Mouse (Mus musculus) hindbrain, embryonic 11.5 days (tissue): ENCODE results near the gene Tcam1. TPM values are rescaled to one million over a fixed set of nuclear protein-coding genes. Genes with fewer than 3 reads are reported as not detected.
A peak's percentile ranks its signal among the peaks of the same experiment; 100 is the strongest.

Experiments used
- ATAC-seq: fragments of 200-750 bp; cut with Nextera tagmentation; 2 replicates; pipeline ENCODE4 v1.8.0; 2017; ENCODE audit warnings: mild to moderate bottlenecking, moderate TSS enrichment, moderate library complexity; ENCODE audit not compliant: low FRiP score
- DNase-seq: peaks from one replicate; pipeline ENCODE4 v3.0.0-alpha.2; 2015; ENCODE audit warnings: low spot score
- H3K27ac ChIP-seq: fragments of 300-500 bp; sonication (generic); 2 replicates; pipeline ENCODE4 v1.5.1; 2014; ENCODE audit warnings: mild to moderate bottlenecking, low read depth, low read length
- H3K27me3 ChIP-seq: fragments of 300-500 bp; sonication (generic); 2 replicates; pipeline ENCODE4 v1.6.1; 2014; ENCODE audit warnings: mild to moderate bottlenecking, low read length, moderate library complexity, mixed read lengths; ENCODE audit not compliant: control insufficient read depth, insufficient read depth
- H3K36me3 ChIP-seq: fragments of 300-500 bp; sonication (generic); 2 replicates; pipeline ENCODE4 v1.6.1; 2014; ENCODE audit warnings: mild to moderate bottlenecking, low read length, moderate library complexity, mixed read lengths; ENCODE audit not compliant: control insufficient read depth, insufficient read depth
- H3K4me1 ChIP-seq: fragments of 300-500 bp; sonication (generic); replicated peaks from 2 replicates; pipeline ENCODE4 v1.6.1; 2014; ENCODE audit warnings: low read length, mixed read lengths; ENCODE audit not compliant: control insufficient read depth, insufficient read depth
- H3K4me2 ChIP-seq: fragments of 300-500 bp; sonication (generic); replicated peaks from 2 replicates; pipeline ENCODE4 v1.6.1; 2014; ENCODE audit warnings: mild to moderate bottlenecking, low read depth, low read length
- H3K4me3 ChIP-seq: fragments of 300-500 bp; sonication (generic); 2 replicates; pipeline ENCODE4 v1.5.1; 2014; ENCODE audit warnings: low read depth, low read length
- H3K9ac ChIP-seq: fragments of 300-500 bp; sonication (generic); 2 replicates; pipeline ENCODE4 v1.6.1; 2014; ENCODE audit warnings: low read depth, low read length
- H3K9me3 ChIP-seq: fragments of 300-500 bp; sonication (generic); 2 replicates; pipeline ENCODE4 v1.6.1; 2016; ENCODE audit warnings: low read length; ENCODE audit not compliant: control insufficient read depth
- WGBS: fragments of 180-500 bp; shearing (Covaris S2); extraction: QIAGEN DNeasy Blood & Tissue Kit; methylation state at CpG from one replicate; pipeline ENCODE4 v1.1.7; 2014; 5-methylcytosine and 5-hydroxymethylcytosine counted together
- polyA plus RNA-seq: library from polyadenylated mRNA; unstranded; fragments of >200 nt; fragmentation: Nextera tagmentation; extraction: Ambion mirVana; gene quantifications from 2 replicates; pipeline ENCODE4 v1.2.1, GENCODE M21; 2014

Tcam1 gene
- polyA plus RNA-seq, 1 experiment from 2014 or later, result 0.08 TPM

GRCm38 (mm10) chr11:106316416-106316815 lies 39.9 kb downstream of the Tcam1 start:
- 73% methylated on average over 1 of the region's 1 CpGs for WGBS
- H3K9me3 ChIP-seq, result no peaks in the 10 kb centered on the region
- H3K36me3 ChIP-seq, result no peaks in the 10 kb centered on the region
- no peak for ATAC-seq
- H3K27me3 ChIP-seq, result no peaks in the 10 kb centered on the region
- no peak overlapping the region for H3K4me3 ChIP-seq
- no peaks in the 10 kb centered on the region for H3K4me1 ChIP-seq
- H3K4me2 ChIP-seq, result no peak overlapping the region
- DNase-seq, result no peak
- H3K9ac ChIP-seq, result no peak overlapping the region
- no peak overlapping the region for H3K27ac ChIP-seq

GRCm38 (mm10) chr11:106317801-106318200 lies 41.3 kb downstream of the Tcam1 start:
- WGBS, result 87% methylated on average over 7 of the region's 7 CpGs
- ATAC-seq, result no peak

GRCm38 (mm10) chr11:106318406-106319366 lies 42.2 kb downstream of the Tcam1 start:
- DNase-seq (no peak), ATAC-seq (no peak)
- Histone ChIP-seq H3K36me3 (no peaks in the 10 kb centered on the region), H3K4me1 (no peaks in the 10 kb centered on the region), H3K27me3 (no peaks in the 10 kb centered on the region), H3K9ac (no peak overlapping the region), H3K27ac (no peak overlapping the region), H3K9me3 (no peaks in the 10 kb centered on the region), H3K4me2 (no peak overlapping the region), H3K4me3 (no peak overlapping the region)
- WGBS, result 80% methylated on average over 21 of the region's 21 CpGs

More at GRCm38 (mm10) chr11:106317801-106318200, 41.3 kb downstream of the Tcam1 start:
- H3K9ac ChIP-seq, result no peak overlapping the region
- no peaks in the 10 kb centered on the region for H3K36me3 ChIP-seq
- H3K4me3 ChIP-seq, result no peak overlapping the region
- no peaks in the 10 kb centered on the region for H3K27me3 ChIP-seq
- DNase-seq, result no peak
- H3K4me2 ChIP-seq, result no peak overlapping the region
- no peak overlapping the region for H3K27ac ChIP-seq
- H3K4me1 ChIP-seq, result no peaks in the 10 kb centered on the region
- no peaks in the 10 kb centered on the region for H3K9me3 ChIP-seq

- H3K9ac ChIP-seq, result no peak overlapping the region
- WGBS, result 66% methylated on average over 5 of the region's 5 CpGs
- H3K27me3 ChIP-seq, result no peaks in the 10 kb centered on the region
- no peak overlapping the region for H3K4me3 ChIP-seq
- DNase-seq (no peak), ATAC-seq (no peak)
- no peak overlapping the region for H3K27ac ChIP-seq
- H3K4me1 ChIP-seq, result no peaks in the 10 kb centered on the region
- H3K9me3 ChIP-seq, result no peaks in the 10 kb centered on the region
- H3K36me3 ChIP-seq, result no peaks in the 10 kb centered on the region
- H3K4me2 ChIP-seq, result no peak overlapping the region
These were observed 48.4 kb downstream of the Tcam1 start for GRCm38 (mm10) chr11:106324858-106325257.

- Histone ChIP-seq H3K9ac (no peak overlapping the region), H3K4me3 (no peak overlapping the region), H3K27ac (no peak overlapping the region), H3K4me2 (no peak overlapping the region), H3K4me1 (no peaks in the 10 kb centered on the region), H3K27me3 (no peaks in the 10 kb centered on the region), H3K9me3 (no peaks in the 10 kb centered on the region), H3K36me3 (no peaks in the 10 kb centered on the region)
- WGBS, result 74% methylated on average over 8 of the region's 8 CpGs
- ATAC-seq (no peak), DNase-seq (peak; percentile 61)
These were observed 49.2 kb downstream of the Tcam1 start for GRCm38 (mm10) chr11:106325566-106326206.

- ATAC-seq, result no peak
- 86% methylated on average over 8 of the region's 8 CpGs for WGBS
These were observed 50.0 kb downstream of the Tcam1 start for GRCm38 (mm10) chr11:106326475-106326874.

GRCm38 (mm10) chr11:106328521-106328920 lies 52.0 kb downstream of the Tcam1 start:
- no peak overlapping the region for H3K9ac ChIP-seq
- WGBS, result 65% methylated on average over 5 of the region's 5 CpGs

More at GRCm38 (mm10) chr11:106326475-106326874, 50.0 kb downstream of the Tcam1 start:
- Histone ChIP-seq H3K27ac (no peak overlapping the region), H3K9ac (no peak overlapping the region), H3K4me3 (no peak overlapping the region), H3K36me3 (no peaks in the 10 kb centered on the region), H3K4me2 (no peak overlapping the region), H3K9me3 (no peaks in the 10 kb centered on the region), H3K27me3 (no peaks in the 10 kb centered on the region), H3K4me1 (no peaks in the 10 kb centered on the region)
- no peak for DNase-seq

GRCm38 (mm10) chr11:106329128-106329527 lies 52.7 kb downstream of the Tcam1 start:
- Histone ChIP-seq H3K27ac (no peak overlapping the region), H3K9me3 (no peaks in the 10 kb centered on the region), H3K27me3 (no peaks in the 10 kb centered on the region), H3K9ac (no peak overlapping the region), H3K36me3 (no peaks in the 10 kb centered on the region), H3K4me1 (no peaks in the 10 kb centered on the region), H3K4me2 (no peak overlapping the region), H3K4me3 (no peak overlapping the region)
- ATAC-seq (no peak), DNase-seq (no peak)
- WGBS, result 84% methylated on average over 6 of the region's 6 CpGs

More at GRCm38 (mm10) chr11:106328521-106328920, 52.0 kb downstream of the Tcam1 start:
- no peak overlapping the region for H3K4me3 ChIP-seq
- no peaks in the 10 kb centered on the region for H3K4me1 ChIP-seq
- H3K27me3 ChIP-seq, result no peaks in the 10 kb centered on the region
- no peaks in the 10 kb centered on the region for H3K36me3 ChIP-seq
- no peak for ATAC-seq
- H3K4me2 ChIP-seq, result no peak overlapping the region
- no peak for DNase-seq
- no peak overlapping the region for H3K27ac ChIP-seq
- no peaks in the 10 kb centered on the region for H3K9me3 ChIP-seq
